Mouse (Mus musculus) brain, embryonic 14.5 days (tissue): ENCODE measurements around the gene Smpdl3b.

Experiments used
- CTCF ChIP-seq: fragments of 200-500 bp; IDR thresholded peaks from 2 replicates; pipeline ENCODE4 v1.5.1; 2012; ENCODE audit warnings: inconsistent platforms, mild to moderate bottlenecking, moderate library complexity, borderline replicate concordance; ENCODE audit not compliant: insufficient read depth, insufficient read length; ENCODE audit errors: extremely low read depth
- POLR2A ChIP-seq: fragments of 200-500 bp; IDR thresholded peaks from 2 replicates; pipeline ENCODE4 v1.6.1; 2012; ENCODE audit warnings: mild to moderate bottlenecking, inconsistent platforms, borderline replicate concordance; ENCODE audit not compliant: poor library complexity, insufficient read depth, insufficient read length, severe bottlenecking; ENCODE audit errors: extremely low read depth

GRCm38 (mm10) chr4:132757633-132758351 lies 740 bp upstream of the Smpdl3b start:
- TF ChIP-seq POLR2A (no peak), CTCF (no peak)
